Mouse (Mus musculus): ENCODE data around the gene Gm16253. TPM values are rescaled to one million over a fixed set of nuclear protein-coding genes. Genes with fewer than 3 reads are reported as not detected.

Gm16253 gene
- polyA plus RNA-seq, 1 experiment from 2014 or later, result 1.2 TPM

- 16% methylated on average over 12 of the region's 12 CpGs for WGBS
- Histone ChIP-seq H3K27ac (ENCODE audit: low read depth, low read length) (peak overlapping the region; percentile 70), H3K4me2 (ENCODE audit: low read depth, low read length) (no peak overlapping the region; the same call in 1 of the 2 replicates)
Measured at GRCm38 (mm10) chr3:96555041-96555596, 21.7 kb upstream of the Gm16253 start.

DNA sequence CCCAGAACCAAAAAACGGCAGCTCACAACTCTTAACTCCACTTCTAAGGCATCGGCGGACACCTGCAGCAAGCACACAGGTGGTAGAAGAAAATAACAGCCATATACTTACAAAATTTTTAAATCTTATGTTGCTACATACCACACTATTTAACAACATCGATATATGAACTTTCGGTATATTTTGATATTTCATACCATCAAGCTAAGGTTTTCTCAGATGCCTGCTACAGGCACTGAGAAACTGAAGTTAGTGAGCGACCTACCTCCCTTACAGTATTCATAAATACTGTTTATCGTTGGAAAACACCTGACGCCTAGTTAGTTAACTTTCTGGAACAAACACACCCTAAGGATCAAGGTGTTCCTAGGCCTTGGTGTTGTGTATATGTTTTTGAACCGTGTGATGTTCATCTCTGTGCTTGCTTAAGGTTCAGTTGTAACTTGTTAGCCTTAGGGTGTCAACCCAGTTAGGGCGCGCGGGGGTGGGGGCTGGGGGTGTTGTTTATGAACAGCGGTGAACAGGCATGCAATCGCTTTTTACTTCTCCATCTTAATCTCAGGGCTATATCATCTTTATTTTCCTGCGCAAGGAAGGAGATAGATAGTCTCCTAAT, 20.7 kb upstream of the Gm16253 start:
- peak overlapping the region; percentile 70; the same call in 1 of the 2 replicates for H3K27ac ChIP-seq (ENCODE audit: low read depth, low read length)

More at GRCm38 (mm10) chr3:96555041-96555596, 21.7 kb upstream of the Gm16253 start:
- ATAC-seq (ENCODE audit: low read depth), result peak; percentile 5; the same call in 1 of the 2 replicates
- Histone ChIP-seq H3K9ac (replicated peaks; ENCODE audit: low read depth, low read length) (no peak overlapping the region), H3K36me3 (ENCODE audit: control insufficient read depth, insufficient read depth, low read length) (no peaks in the 10 kb centered on the region; the same call in 1 of the 2 replicates), H3K4me1 (ENCODE audit: control insufficient read depth, insufficient read depth, low read length) (peaks cover 20% of the 10 kb centered on the region), H3K4me3 (ENCODE audit: low read depth, low read length) (no peak overlapping the region), H3K27me3 (ENCODE audit: control insufficient read depth, insufficient read depth, low read length) (no peaks in the 10 kb centered on the region), H3K9me3 (ENCODE audit: control insufficient read depth, low read length) (no peaks in the 10 kb centered on the region)

DNA sequence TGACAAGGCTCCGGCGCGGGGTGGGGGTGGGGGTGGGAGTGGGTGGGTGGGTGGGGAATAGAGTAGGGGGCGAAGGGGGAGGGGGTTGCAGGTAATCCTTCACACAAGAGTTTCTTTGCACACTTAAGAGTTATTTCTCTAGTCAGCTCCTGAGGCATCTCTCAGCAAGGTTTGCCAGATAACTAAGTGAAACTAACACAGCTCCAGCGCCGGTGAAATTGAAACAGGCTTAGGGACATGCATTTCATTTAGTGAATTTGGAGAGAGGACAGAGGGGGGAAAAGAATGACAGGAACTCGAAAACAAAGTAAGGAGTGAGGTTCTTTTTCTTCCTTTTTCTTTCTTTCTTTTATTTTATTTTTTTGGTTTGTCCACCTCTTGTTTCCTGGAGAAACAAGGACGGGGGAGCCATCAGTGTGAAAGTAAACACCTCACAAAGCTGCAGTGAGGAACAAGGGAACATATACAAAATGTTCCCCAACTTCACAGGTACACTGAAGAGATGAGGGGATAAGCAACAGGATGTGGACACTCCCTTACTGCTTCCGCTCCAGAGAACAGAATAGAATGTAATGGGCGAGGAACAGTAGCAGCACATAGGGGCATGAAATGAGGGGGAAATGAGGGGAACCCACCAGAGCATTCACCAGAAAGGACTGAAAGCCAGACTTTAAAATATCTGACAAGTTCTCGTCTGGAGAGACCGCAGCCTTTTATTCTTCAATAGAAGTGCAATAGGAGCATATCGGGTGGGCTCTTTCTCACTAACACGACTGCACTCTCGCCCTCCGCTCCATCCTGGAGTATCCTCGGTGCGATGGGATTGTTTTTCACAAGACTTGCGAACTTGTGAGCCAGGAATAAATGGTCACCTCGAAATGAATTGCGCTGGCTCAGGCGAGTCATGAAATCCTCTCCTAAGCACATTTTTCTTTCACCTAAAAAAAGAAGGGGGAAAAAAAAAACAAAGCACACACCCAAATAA, 19.8 kb upstream of the Gm16253 start:
- Histone ChIP-seq H3K9ac (replicated peaks; ENCODE audit: low read depth, low read length) (peak overlapping the region; percentile 59), H3K4me3 (ENCODE audit: low read depth, low read length) (peak overlapping the region; percentile 73), H3K36me3 (ENCODE audit: control insufficient read depth, insufficient read depth, low read length) (no peaks in the 10 kb centered on the region; the same call in 1 of the 2 replicates), H3K9me3 (ENCODE audit: control insufficient read depth, low read length) (no peaks in the 10 kb centered on the region), H3K27me3 (ENCODE audit: control insufficient read depth, insufficient read depth, low read length) (no peaks in the 10 kb centered on the region), H3K27ac (ENCODE audit: low read depth, low read length) (peak overlapping the region; percentile 75), H3K4me1 (ENCODE audit: control insufficient read depth, insufficient read depth, low read length) (peaks cover 32% of the 10 kb centered on the region), H3K4me2 (ENCODE audit: low read depth, low read length) (peak overlapping the region; percentile 79)
- no peak for ATAC-seq (ENCODE audit: low read depth)
- WGBS, result 12% methylated on average over 22 of the region's 22 CpGs

More for the DNA sequence above, 20.7 kb upstream of the Gm16253 start:
- Histone ChIP-seq H3K9me3 (ENCODE audit: control insufficient read depth, low read length) (no peaks in the 10 kb centered on the region), H3K4me3 (ENCODE audit: low read depth, low read length) (no peak overlapping the region), H3K36me3 (ENCODE audit: control insufficient read depth, insufficient read depth, low read length) (no peaks in the 10 kb centered on the region; the same call in 1 of the 2 replicates), H3K27me3 (ENCODE audit: control insufficient read depth, insufficient read depth, low read length) (no peaks in the 10 kb centered on the region), H3K4me1 (ENCODE audit: control insufficient read depth, insufficient read depth, low read length) (peaks cover 29% of the 10 kb centered on the region), H3K4me2 (ENCODE audit: low read depth, low read length) (no peak overlapping the region), H3K9ac (replicated peaks; ENCODE audit: low read depth, low read length) (no peak overlapping the region)
- no peak for ATAC-seq (ENCODE audit: low read depth)
- 86% methylated on average over 15 of the region's 15 CpGs for WGBS

- Histone ChIP-seq H3K36me3 (ENCODE audit: control insufficient read depth, insufficient read depth, low read length) (no peaks in the 10 kb centered on the region; the same call in 1 of the 2 replicates), H3K4me1 (ENCODE audit: control insufficient read depth, insufficient read depth, low read length) (peaks cover 32% of the 10 kb centered on the region), H3K27me3 (ENCODE audit: control insufficient read depth, insufficient read depth, low read length) (no peaks in the 10 kb centered on the region), H3K4me2 (ENCODE audit: low read depth, low read length) (peak within 1 kb of the TSS; percentile 79), H3K4me3 (ENCODE audit: low read depth, low read length) (peak within 1 kb of the TSS; percentile 73), H3K9me3 (ENCODE audit: control insufficient read depth, low read length) (no peaks in the 10 kb centered on the region), H3K9ac (replicated peaks; ENCODE audit: low read depth, low read length) (peak within 1 kb of the TSS; percentile 67), H3K27ac (ENCODE audit: low read depth, low read length) (peak within 1 kb of the TSS; percentile 75)
- WGBS, result under 1% methylated on average over 26 of the region's 26 CpGs
- peak; percentile 99 for ATAC-seq (ENCODE audit: low read depth)
Measured at GRCm38 (mm10) chr3:96557694-96558093, 19.1 kb upstream of the Gm16253 start, which contains the start of gene Txnip. Gene Txnip, plus strand, starts transcription at chr3:96557957.

DNA sequence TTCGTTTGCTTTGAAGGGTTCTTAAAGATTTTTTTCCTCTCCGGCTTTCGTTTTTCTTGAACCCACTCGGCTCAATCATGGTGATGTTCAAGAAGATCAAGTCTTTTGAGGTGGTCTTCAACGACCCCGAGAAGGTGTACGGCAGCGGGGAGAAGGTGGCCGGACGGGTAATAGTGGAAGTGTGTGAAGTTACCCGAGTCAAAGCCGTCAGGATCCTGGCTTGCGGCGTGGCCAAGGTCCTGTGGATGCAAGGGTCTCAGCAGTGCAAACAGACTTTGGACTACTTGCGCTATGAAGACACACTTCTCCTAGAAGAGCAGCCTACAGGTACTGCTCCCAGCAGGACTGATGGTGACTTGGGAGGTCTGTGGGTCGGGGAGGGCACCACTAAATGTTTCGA, 18.6 kb upstream of the Gm16253 start:
- 0 out of 2 replicates have a peak, but pooled peaks have one; percentile 13 for ATAC-seq (ENCODE audit: low read depth)
- WGBS, result 1% methylated on average over 17 of the region's 17 CpGs
- H3K27me3 ChIP-seq (ENCODE audit: control insufficient read depth, insufficient read depth, low read length), result no peaks in the 10 kb centered on the region
- peak overlapping the region; percentile 79 for H3K4me2 ChIP-seq (ENCODE audit: low read depth, low read length)
- peak overlapping the region; percentile 67 for H3K9ac ChIP-seq (replicated peaks; ENCODE audit: low read depth, low read length)
- H3K27ac ChIP-seq (ENCODE audit: low read depth, low read length), result peak overlapping the region; percentile 52
- H3K36me3 ChIP-seq (ENCODE audit: control insufficient read depth, insufficient read depth, low read length), result no peaks in the 10 kb centered on the region; the same call in 1 of the 2 replicates
- peak overlapping the region; percentile 73 for H3K4me3 ChIP-seq (ENCODE audit: low read depth, low read length)
- peaks cover 32% of the 10 kb centered on the region for H3K4me1 ChIP-seq (ENCODE audit: control insufficient read depth, insufficient read depth, low read length)
- H3K9me3 ChIP-seq (ENCODE audit: control insufficient read depth, low read length), result no peaks in the 10 kb centered on the region

- peak overlapping the region; percentile 67 for H3K9ac ChIP-seq (replicated peaks; ENCODE audit: low read depth, low read length)
- H3K27me3 ChIP-seq (ENCODE audit: control insufficient read depth, insufficient read depth, low read length), result no peaks in the 10 kb centered on the region
- H3K4me2 ChIP-seq (ENCODE audit: low read depth, low read length), result peak overlapping the region; percentile 79
- 33% methylated on average over 10 of the region's 10 CpGs for WGBS
- H3K27ac ChIP-seq (ENCODE audit: low read depth, low read length), result peak overlapping the region; percentile 52; the same call in 1 of the 2 replicates
- peak overlapping the region; percentile 73 for H3K4me3 ChIP-seq (ENCODE audit: low read depth, low read length)
- H3K4me1 ChIP-seq (ENCODE audit: control insufficient read depth, insufficient read depth, low read length), result peaks cover 32% of the 10 kb centered on the region
- H3K9me3 ChIP-seq (ENCODE audit: control insufficient read depth, low read length), result no peaks in the 10 kb centered on the region
- no peak for ATAC-seq (ENCODE audit: low read depth)
- no peaks in the 10 kb centered on the region; the same call in 1 of the 2 replicates for H3K36me3 ChIP-seq (ENCODE audit: control insufficient read depth, insufficient read depth, low read length)
Measured at GRCm38 (mm10) chr3:96558668-96559196, 18.1 kb upstream of the Gm16253 start.

- 81% methylated on average over 12 of the region's 12 CpGs for WGBS
- Histone ChIP-seq H3K27ac (ENCODE audit: low read depth, low read length) (no peak overlapping the region), H3K27me3 (ENCODE audit: control insufficient read depth, insufficient read depth, low read length) (no peaks in the 10 kb centered on the region), H3K9ac (replicated peaks; ENCODE audit: low read depth, low read length) (peak overlapping the region; percentile 32), H3K36me3 (ENCODE audit: control insufficient read depth, insufficient read depth, low read length) (no peaks in the 10 kb centered on the region; the same call in 1 of the 2 replicates), H3K9me3 (ENCODE audit: control insufficient read depth, low read length) (no peaks in the 10 kb centered on the region), H3K4me1 (ENCODE audit: control insufficient read depth, insufficient read depth, low read length) (peaks cover 32% of the 10 kb centered on the region), H3K4me2 (ENCODE audit: low read depth, low read length) (peak overlapping the region; percentile 79), H3K4me3 (ENCODE audit: low read depth, low read length) (peak overlapping the region; percentile 73)
- no peak for ATAC-seq (ENCODE audit: low read depth)
Measured at GRCm38 (mm10) chr3:96559398-96559910, 17.3 kb upstream of the Gm16253 start.

All from neural tube, embryonic 14.5 days (tissue).